In the genomic region with DNA sequence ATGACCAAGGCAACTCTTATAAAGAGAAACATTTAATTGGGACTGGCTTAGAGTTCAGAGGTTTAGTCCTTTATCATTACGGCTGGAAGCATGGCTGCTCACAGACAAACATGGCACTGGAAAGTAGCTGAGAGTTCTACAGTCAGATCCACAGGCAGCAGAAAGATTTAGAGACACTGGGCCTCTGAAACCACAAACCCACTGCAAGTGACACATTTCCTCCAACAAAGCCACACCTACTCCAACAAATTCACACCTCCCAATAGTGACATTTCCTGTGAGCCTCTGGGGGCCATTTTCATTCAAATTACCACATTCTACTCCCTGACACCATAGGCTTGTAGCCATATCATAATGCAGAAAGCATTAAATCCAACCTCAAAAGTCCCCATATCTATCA, we compare ENCODE assay signal across 23 mouse cellular contexts. TPM values are rescaled to one million over a fixed set of nuclear protein-coding genes. Genes with fewer than 3 reads are reported as not detected.
DNase-seq lines count a peak whose midpoint lies in the region; ATAC-seq and TF ChIP-seq lines count a peak whose summit lies in the region.
"Had no signal": no experiment of that assay in that cellular context is flagged by ENCODE, and none has a peak within 500 bp of the region (broad histone marks: within the 10 kb centered on the region; RNA-seq: fewer than 3 reads in every experiment).

No protein-coding gene starts in this region.

- no peak overlapping the region for H3K27ac ChIP-seq in liver, postnatal 0 days (ENCODE audit: low read depth)
- no peak overlapping the region for H3K27ac ChIP-seq in kidney, embryonic 16.5 days (ENCODE audit: low read length)
- H3K27ac ChIP-seq: embryonic facial prominence, embryonic 13.5 days; forebrain, embryonic 15.5 days; heart, embryonic 10.5 days; midbrain, embryonic 12.5 days; neural tube, embryonic 15.5 days had no signal

- DNase-seq in 3134 (ENCODE audit: extremely low read depth, insufficient read length, low spot score): peak; percentile 7
- peak; percentile 81 for DNase-seq in CD4-positive, CD25-positive, alpha-beta regulatory T cell, adult 2 months (ENCODE audit: low read depth, low spot score)
- DNase-seq in right cerebral cortex, postnatal 4 days: no peak
- DNase-seq in right cerebral cortex, adult 2 months (ENCODE audit: low spot score in 2 of 2): no peak
- DNase-seq in liver, postnatal 0 days: no peak
- DNase-seq: cerebellum, adult 9-10 months; kidney, adult 8-10 months; kidney, postnatal 36 days; lung, adult 2 months; lung, postnatal 36 days; thymus, postnatal 4 days had no signal

- no peaks in the 10 kb centered on the region for H3K36me3 ChIP-seq in liver, postnatal 0 days (replicated peaks; ENCODE audit: insufficient read depth, low read length)
- H3K36me3 ChIP-seq in kidney, embryonic 16.5 days (ENCODE audit: insufficient read depth, low read length): no peaks in the 10 kb centered on the region
- H3K36me3 ChIP-seq: embryonic facial prominence, embryonic 13.5 days; forebrain, embryonic 15.5 days; heart, embryonic 10.5 days; midbrain, embryonic 12.5 days; neural tube, embryonic 15.5 days had no signal

- no peak overlapping the region for H3K4me3 ChIP-seq in liver, postnatal 0 days (ENCODE audit: low read depth, low read length)
- no peak overlapping the region for H3K4me3 ChIP-seq in kidney, embryonic 16.5 days (ENCODE audit: low read length)
- H3K4me3 ChIP-seq: embryonic facial prominence, embryonic 13.5 days; forebrain, embryonic 15.5 days; heart, embryonic 10.5 days; midbrain, embryonic 12.5 days; neural tube, embryonic 15.5 days had no signal

- no peak for TF ChIP-seq EP300 in liver, postnatal 0 days (IDR thresholded peaks at IDR 0.05; ENCODE audit: low read depth)

- TF ChIP-seq CTCF in liver, postnatal 0 days (IDR thresholded peaks at IDR 0.05; ENCODE audit: low read depth): no peak

- 38% methylated on average over 1 of the region's 1 CpGs for WGBS in liver, postnatal 0 days (ENCODE audit: insufficient replicate concordance)
- WGBS in kidney, embryonic 16.5 days: 76% methylated on average over 1 of the region's 1 CpGs

- H3K9ac ChIP-seq in liver, postnatal 0 days (replicated peaks): no peak overlapping the region
- H3K9ac ChIP-seq in kidney, embryonic 16.5 days (replicated peaks; ENCODE audit: low read length): no peak overlapping the region
- H3K9ac ChIP-seq: embryonic facial prominence, embryonic 13.5 days; forebrain, embryonic 15.5 days; midbrain, embryonic 12.5 days; neural tube, embryonic 15.5 days had no signal

- no peak overlapping the region for H3K4me2 ChIP-seq in liver, postnatal 0 days (ENCODE audit: low read depth, low read length)
- H3K4me2 ChIP-seq in kidney, embryonic 16.5 days (replicated peaks; ENCODE audit: low read depth, low read length): no peak overlapping the region
- H3K4me2 ChIP-seq: embryonic facial prominence, embryonic 13.5 days; forebrain, embryonic 15.5 days; liver, embryonic 11.5 days; midbrain, embryonic 12.5 days; neural tube, embryonic 15.5 days had no signal

- ATAC-seq in common myeloid progenitor, adult 5-6 weeks (replicated peaks; ENCODE audit: low read depth, poor library complexity, severe bottlenecking): peak; percentile 90
- peak; percentile 47; the same call in 1 of the 2 replicates for ATAC-seq in monocyte, adult 5-6 weeks (replicated peaks; ENCODE audit: insufficient number of reproducible peaks, low FRiP score, low TSS enrichment, poor library complexity, severe bottlenecking)
- no peak for ATAC-seq in liver, postnatal 0 days
- ATAC-seq in kidney, embryonic 16.5 days (ENCODE audit: low FRiP score, low TSS enrichment): no peak
- ATAC-seq: forebrain, embryonic 15.5 days had no signal

- H3K9me3 ChIP-seq in liver, postnatal 0 days (ENCODE audit: low read length): no peaks in the 10 kb centered on the region
- H3K9me3 ChIP-seq in kidney, embryonic 16.5 days (ENCODE audit: low read length): peaks cover 5% of the 10 kb centered on the region; the same call in 1 of the 2 replicates
- H3K9me3 ChIP-seq: embryonic facial prominence, embryonic 13.5 days; forebrain, embryonic 15.5 days; heart, embryonic 10.5 days; neural tube, embryonic 15.5 days had no signal

- H3K27me3 ChIP-seq in liver, postnatal 0 days (ENCODE audit: insufficient read depth, low read length): no peaks in the 10 kb centered on the region
- H3K27me3 ChIP-seq in kidney, embryonic 16.5 days (ENCODE audit: insufficient read depth, low read length): no peaks in the 10 kb centered on the region
- H3K27me3 ChIP-seq: embryonic facial prominence, embryonic 13.5 days; forebrain, embryonic 15.5 days; midbrain, embryonic 12.5 days; neural tube, embryonic 15.5 days had no signal

- H3K4me1 ChIP-seq in liver, postnatal 0 days (ENCODE audit: insufficient read depth): no peaks in the 10 kb centered on the region
- H3K4me1 ChIP-seq in kidney, embryonic 16.5 days (ENCODE audit: insufficient read depth, low read length): no peaks in the 10 kb centered on the region
- H3K4me1 ChIP-seq: embryonic facial prominence, embryonic 13.5 days; forebrain, embryonic 15.5 days; heart, embryonic 10.5 days; midbrain, embryonic 12.5 days; neural tube, embryonic 15.5 days had no signal

RNA-seq across cellular contexts. Expression of a gene that starts 31.2 kb away (rescaled TPM):
- 0.34 and 0.69 TPM in 2 replicates for total RNA-seq in common myeloid progenitor, adult 5-6 weeks (2017)
- total RNA-seq in monocyte, adult 5-6 weeks (2017): 92.2 to 334 TPM (median 99.5 TPM) in 3 replicates
- polyA plus RNA-seq in liver, postnatal 0 days (2015; fragmentation: Nextera tagmentation; extraction: Ambion mirVana): 0.75 and 0.82 TPM in 2 replicates
- polyA plus RNA-seq in kidney, embryonic 16.5 days (2015; fragmentation: Nextera tagmentation; extraction: Ambion mirVana): 0.19 TPM in 1 of 2 replicates, not detected in the other
- total RNA-seq: layer of hippocampus, postnatal 10 days had no signal
- polyA plus RNA-seq: embryonic facial prominence, embryonic 13.5 days; forebrain, embryonic 15.5 days; heart, postnatal 0 days; limb, embryonic 11.5 days; midbrain, embryonic 12.5 days; neural tube, embryonic 15.5 days had no signal

RNA-seq across cellular contexts. Expression of a gene that starts 38.8 kb away (rescaled TPM):
- 33.7 and 54.6 TPM in 2 replicates for total RNA-seq in common myeloid progenitor, adult 5-6 weeks (2017)
- 2.7 to 9.7 TPM (median 4.4 TPM) in 3 replicates for total RNA-seq in monocyte, adult 5-6 weeks (2017)
- polyA plus RNA-seq in liver, postnatal 0 days (2015; fragmentation: Nextera tagmentation; extraction: Ambion mirVana): 174 and 198 TPM in 2 replicates
- polyA plus RNA-seq in kidney, embryonic 16.5 days (2015; fragmentation: Nextera tagmentation; extraction: Ambion mirVana): 194 and 227 TPM in 2 replicates

RNA-seq across cellular contexts. Expression of a gene that starts 39.4 kb away (rescaled TPM):
- total RNA-seq in common myeloid progenitor, adult 5-6 weeks (2017): 137 and 148 TPM in 2 replicates
- 19.1 to 28.4 TPM (median 27.7 TPM) in 3 replicates for total RNA-seq in monocyte, adult 5-6 weeks (2017)
- polyA plus RNA-seq in liver, postnatal 0 days (2015; fragmentation: Nextera tagmentation; extraction: Ambion mirVana): 255 and 270 TPM in 2 replicates
- 479 and 496 TPM in 2 replicates for polyA plus RNA-seq in kidney, embryonic 16.5 days (2015; fragmentation: Nextera tagmentation; extraction: Ambion mirVana)

RNA-seq across cellular contexts. Expression of a gene that starts 55.9 kb away (rescaled TPM):
- total RNA-seq in common myeloid progenitor, adult 5-6 weeks (2017): 6.6 and 7.3 TPM in 2 replicates
- 91.7 to 178 TPM (median 113 TPM) in 3 replicates for total RNA-seq in monocyte, adult 5-6 weeks (2017)
- 4.7 and 5.9 TPM in 2 replicates for polyA plus RNA-seq in liver, postnatal 0 days (2015; fragmentation: Nextera tagmentation; extraction: Ambion mirVana)
- 18.0 and 19.9 TPM in 2 replicates for polyA plus RNA-seq in kidney, embryonic 16.5 days (2015; fragmentation: Nextera tagmentation; extraction: Ambion mirVana)

Comparison
In these comparisons a context has a peak if more than half of its experiments do, and no peak if none do; other contexts are left out.
1. DNase-seq: peak in 3134 (single experiment) and CD4-positive, CD25-positive, alpha-beta regulatory T cell, adult 2 months (single experiment); none in right cerebral cortex, postnatal 4 days (single experiment), right cerebral cortex, adult 2 months (0 of 2) and liver, postnatal 0 days (single experiment).
2. ATAC-seq: peak in common myeloid progenitor, adult 5-6 weeks (single experiment) and monocyte, adult 5-6 weeks (single experiment); none in liver, postnatal 0 days (single experiment) and kidney, embryonic 16.5 days (single experiment).
3. RNA of a gene that starts 31.2 kb away (total RNA-seq): 92.2 to 334 TPM in monocyte, adult 5-6 weeks; 0.34 to 0.69 TPM in common myeloid progenitor, adult 5-6 weeks; every median in the first group is over 10 times any median in the second.